Mouse (Mus musculus): ENCODE measurements around the gene Fcrl5.

Gene Fcrl5

DNA sequence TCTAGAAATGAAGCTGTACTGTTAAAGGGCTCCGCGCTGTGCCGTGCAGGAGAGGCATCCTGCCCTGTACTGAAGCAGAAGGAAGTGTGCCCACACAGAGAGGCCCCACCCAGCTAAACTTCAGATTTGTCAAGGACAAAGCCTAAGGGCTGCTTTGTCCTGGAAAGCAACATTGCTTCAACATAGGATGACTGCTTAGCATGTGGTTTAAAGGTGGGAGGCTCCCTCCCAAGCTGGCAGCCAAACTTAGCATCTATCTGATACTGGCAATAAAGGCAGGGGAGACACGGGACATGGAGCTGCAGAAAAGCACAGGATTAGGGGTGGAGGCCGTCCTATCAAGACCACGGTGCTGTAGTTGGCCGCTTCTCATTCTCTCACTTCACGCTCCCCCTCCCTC, 65.6 kb downstream of the Fcrl5 start:
- no peak for DNase-seq

DNA sequence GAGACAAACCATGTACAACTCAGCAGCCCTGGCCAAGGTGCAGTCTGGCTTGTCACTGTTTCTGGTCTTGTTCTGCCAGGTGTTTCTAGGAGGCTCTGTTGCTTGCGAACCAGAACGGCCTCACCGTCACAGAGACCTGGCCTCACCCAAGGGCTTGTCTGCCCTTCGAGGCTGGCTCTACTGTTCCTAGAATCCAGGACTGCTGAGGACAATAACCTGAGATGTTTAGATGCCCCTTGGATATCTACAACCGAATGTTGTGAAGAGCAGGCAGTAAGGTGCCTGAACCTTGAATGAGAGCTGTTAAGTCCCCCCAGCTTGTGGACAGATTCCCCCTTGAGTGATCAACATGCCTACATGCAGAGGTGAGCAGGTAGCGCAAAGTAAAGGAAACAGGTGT, 67.2 kb downstream of the Fcrl5 start:
- no peak for DNase-seq

DNA sequence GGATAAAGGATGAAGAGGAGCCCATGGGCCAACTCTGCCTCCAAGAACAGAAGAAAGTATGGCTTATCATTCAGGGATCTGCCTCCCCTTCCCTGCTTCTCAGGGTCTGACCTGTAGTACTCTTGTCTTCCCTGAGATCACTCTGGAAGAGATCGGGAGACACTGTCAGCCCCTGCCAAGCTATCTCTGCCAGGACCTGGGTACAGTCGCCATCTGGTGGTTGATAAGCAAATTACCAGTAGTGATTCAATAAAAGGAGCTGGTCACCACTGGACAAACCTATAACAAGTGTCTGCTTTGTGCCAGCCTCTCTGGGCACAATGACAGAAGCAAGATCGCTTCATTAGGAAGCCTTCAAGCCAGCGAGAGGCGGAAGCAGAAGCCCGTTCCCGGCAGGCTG, 68.8 kb downstream of the Fcrl5 start:
- DNase-seq, result peak; percentile 40 to 54

DNA sequence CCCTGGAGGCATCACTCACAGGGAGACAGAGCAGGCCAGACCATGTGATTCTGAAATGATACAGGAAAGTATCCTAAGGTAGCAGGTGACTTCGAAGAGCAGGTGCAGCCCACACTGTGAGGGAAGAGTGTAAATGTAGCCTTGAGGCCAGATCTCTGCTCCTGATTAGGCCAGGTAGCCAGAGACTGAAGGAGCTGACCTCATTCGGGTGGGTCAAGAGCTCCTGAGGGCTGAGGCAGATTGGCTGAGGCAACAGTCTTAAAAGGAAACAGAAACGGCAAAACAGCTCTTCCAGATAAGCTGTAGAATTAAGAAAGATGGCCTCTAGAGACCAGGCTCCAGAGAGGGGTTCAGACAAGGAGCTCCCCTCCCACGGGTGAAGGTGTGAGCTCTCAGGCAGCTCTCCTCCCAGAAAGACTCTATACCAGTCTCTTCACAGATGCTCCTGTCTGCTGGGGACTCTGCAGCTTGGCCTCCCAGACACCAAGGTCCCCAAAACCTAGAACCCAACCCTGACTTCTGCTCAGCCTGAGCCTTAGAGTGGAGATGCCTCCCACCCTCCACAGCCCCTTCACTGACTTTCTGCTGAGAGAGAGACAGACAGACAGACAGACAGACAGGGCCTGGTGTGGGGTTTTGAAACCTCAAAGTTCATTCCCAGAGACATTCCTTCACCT, 69.3 kb downstream of the Fcrl5 start:
- DNase-seq, result no peak

DNA sequence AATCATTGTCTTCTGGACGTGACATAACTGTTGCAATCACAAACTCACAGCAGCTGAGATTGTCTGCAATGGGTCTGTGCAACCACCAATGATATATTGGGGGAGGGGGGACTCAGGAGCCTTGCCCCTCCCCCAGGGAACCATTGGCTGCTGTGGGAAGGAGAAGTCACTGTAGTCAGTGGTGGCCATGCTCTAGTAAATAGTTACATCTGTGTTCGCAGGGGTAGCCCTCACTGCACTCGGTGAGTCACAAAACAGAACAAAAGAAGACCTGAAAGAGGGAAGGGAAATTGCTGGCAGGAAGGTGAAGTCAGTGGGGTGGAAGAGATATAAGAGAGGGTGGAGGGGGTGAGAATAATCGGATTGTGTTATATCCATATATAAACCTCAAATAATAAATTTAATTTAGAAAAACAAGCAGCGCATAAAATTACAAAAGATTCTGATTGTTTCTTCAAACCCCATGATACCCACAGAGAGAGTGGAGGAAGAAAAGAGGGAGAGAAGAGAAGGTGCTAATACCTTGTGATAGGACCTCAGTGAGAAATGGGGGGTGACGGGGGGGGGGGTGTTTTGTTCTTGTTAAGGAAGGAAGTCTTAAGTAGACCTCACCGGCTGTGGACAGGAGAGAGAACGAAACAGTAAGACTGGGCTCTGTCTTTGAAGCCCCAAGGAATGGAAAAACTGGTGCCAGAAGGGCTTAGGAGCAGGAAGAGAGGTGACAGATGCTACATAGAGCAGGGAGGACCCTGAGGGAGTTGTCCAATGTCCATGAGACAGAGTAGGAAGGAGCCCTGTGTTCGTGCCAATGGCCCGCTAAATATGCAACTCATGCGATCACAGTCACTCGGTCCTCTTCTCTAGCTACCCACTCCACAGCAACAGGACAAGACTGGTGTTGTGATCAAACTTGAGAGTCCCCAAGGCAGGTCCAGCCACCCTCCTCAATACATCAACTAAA, 71.2 kb downstream of the Fcrl5 start:
- DNase-seq, result no peak

DNA sequence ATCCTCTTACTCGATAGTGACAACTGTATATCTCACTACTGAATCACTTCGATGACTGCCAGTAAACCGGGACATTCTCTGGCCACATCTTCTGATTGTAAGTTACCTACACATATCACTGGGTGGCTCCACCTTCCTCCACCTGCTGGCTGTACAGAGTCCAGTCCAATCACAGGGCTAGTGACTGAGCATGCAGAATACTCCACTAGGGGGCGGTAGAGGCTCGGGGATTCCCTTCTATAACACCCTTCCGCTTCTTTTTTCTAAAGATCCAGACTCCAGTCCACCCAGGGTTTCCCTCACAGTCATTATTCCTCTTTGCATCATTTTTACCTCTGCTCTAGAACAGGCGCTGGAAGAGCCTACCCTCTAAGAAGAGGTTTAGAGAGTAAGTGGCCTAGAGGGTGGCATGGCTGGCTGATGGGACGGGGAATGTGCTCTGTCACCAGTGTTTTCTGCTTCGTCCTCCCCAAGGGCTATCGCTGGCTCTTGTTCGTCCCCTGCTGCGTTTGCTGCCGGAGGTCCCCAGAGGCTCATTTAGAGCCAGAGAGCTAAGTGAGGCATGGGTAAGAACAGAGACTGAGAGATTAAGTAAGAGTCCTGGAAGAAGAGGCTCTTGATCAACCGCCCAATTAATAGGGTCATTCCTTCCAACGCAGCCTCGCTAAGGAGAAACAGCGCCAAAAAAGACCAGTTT, 72.8 kb downstream of the Fcrl5 start:
- peak; percentile 92 to 93 for DNase-seq

DNA sequence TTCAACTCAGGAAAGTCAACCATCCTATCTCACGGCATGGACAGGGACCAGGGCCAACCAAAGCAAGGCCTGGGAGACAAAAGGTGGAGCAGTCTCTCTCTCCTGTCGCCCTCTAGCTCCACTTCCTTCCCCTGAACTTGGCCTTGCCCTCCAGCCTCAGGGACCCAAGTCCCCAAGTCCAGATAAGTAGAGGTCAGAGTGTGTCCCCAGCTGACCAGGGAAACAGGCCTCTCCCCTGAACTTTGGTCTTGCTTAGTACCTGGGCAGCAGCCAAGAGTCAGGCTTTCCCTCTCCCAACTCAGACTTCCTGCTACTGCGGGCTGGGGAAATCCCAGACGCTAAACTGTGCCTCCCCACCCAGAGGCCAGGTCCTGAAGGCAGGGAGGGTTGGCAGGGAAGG, 73.5 kb downstream of the Fcrl5 start:
- DNase-seq, result peak; percentile 44 to 68

DNA sequence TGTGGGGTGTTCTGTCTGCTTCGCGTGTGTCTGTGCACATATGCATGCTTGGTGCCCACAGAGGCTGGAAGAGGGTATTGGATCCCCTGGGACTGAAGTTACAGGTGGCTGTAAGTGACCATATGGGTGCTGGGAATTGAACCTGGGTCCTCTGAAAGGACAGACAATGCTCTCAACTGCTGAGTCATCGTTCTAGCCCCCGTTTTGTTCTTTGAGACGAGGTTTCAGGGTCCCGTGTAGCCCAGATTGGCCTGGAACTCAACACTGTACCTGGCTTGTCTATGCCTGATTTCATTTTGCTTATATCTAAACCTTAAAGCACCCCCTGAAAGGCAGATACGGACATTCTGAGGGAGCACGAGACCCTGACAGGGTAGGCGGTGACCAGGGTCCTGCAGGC, 75.3 kb downstream of the Fcrl5 start:
- DNase-seq, result no peak

DNA sequence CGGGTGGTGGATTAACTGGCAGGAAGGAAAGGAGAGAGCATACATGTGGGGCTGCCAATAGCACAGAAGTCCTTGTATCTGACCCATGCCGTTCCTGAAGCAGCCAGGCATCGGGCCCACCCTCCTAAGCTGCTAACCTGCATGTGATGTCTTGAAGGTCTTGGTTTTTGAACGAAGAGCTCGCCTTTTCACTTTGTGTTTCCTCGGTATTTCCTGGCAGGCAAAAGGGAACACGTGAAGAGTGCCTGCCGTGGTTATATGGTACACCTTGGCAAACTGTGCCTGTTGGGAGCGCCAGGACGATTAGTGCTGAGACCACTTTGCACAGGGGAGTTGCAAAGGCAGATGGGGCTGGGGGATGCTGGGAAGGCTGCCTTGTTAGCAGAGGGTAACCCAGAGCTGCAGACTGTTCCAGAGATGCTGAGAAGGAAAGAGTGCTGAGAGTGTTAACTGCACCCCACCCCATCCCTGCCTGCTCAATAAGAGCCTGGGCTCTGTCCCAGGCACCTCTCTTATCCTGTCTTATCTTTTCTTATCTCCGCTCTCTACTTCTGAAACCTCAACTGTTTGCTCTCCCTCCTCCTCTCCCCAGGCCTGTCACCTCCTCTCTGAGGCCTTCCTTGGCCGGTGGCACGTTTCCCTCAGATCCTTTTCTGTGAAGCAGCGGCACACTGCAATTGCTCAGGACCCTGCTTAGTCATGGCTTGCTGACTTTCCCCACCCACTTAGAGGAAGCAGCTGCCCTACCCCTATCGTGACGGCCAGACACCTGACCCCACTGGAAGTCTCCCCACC, 76.6 kb downstream of the Fcrl5 start:
- no peak for DNase-seq

DNA sequence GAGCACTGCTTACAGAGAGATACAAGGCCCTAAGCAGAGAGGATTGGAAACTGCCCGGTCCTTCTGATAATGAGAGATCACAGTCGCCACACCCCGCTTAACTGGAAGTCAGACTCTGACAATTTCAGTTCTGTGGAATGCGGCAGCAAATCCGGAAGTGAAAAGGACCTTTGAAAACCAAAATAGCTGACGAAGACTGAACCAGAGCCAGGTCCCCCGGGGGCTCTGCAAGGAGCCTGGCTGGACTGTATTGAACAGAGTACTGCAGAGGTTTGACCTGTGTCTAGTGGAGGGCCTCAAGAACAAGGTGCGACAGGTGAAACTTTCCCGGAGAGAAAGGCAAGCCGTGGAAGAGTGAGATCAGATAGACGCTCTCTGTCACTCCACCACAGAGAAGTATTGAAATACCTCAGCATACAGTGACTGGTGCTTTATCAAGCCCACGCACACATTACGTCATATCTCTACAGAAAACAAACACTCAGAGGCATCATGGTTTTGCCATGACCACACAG, 80.1 kb downstream of the Fcrl5 start:
- peak; percentile 28 to 54 for DNase-seq

DNA sequence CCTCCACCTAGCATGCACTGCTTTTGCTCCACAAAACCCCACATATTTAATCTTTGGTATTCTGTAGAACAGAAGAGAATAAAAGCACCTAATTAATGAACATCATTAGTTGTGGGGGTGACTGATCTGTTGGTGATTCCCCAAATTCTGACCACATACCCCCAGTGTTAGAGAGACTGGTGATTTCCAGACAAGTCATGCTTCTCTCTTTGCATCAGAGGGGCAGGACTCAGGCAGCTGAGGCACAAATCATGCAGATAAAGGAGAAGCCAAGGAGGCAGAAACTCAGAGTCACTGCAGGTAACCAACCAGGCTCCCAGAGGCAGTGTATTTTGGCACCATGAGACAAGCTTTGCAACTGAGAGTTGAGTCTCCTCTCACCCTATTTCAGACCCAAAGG, 82.9 kb downstream of the Fcrl5 start:
- DNase-seq, result no peak

DNA sequence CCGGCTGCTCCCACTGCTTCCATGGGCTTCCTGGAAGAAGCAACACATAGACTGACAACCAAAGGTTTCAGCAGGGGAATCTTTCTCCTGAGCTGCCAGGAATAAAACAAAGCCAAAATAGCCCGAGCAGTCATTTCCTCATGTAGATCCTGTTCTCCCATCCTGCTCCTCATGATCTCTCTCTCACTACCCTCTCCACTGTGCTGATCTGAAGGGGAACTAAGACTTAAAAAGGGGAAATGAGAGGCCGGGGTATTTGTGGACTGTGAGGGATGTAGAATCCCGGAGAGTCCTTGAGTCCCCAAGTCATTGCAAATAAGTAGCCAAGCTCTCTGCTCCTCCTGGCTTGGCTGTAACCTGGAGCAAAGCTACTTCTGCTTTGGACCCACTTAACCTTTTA, 85.6 kb downstream of the Fcrl5 start:
- no peak for DNase-seq

DNA sequence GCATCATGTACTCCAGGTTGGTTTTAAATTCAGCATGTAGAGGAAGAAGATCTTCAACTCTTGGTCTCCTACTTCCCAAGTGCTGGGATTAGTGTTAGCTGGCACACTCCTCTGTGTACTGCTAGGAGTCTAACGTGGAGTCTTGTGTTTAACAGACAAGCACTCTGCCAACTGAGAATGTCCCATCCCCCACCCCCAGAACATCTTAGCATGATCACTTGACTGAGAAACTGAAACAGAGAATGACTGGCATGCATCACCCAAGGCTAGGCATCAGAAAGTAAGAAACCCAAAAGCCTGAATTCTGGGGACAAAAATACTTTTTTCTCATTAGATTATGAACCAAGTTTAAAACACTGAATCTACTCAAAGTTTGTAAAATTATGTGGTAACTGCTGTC, 86.3 kb downstream of the Fcrl5 start:
- no peak for DNase-seq

DNA sequence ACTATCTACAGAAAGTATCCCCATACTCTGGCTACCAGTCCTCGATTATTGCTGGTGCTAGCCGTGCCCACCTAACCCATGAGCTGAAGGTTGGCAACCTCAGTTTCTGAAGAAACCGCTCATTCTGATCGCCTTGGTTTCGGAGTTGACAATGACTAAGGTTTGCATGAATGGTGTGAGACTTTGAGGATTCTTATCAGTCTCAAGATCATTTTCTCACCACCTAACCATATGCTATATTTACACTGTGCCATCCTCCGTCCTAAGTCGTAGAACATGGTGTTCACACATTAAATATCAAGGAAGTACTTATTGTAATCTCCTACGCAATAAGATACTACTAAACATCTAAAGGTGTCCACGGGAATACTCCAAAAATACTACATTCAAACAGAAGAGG, 88.1 kb downstream of the Fcrl5 start:
- DNase-seq, result no peak

DNA sequence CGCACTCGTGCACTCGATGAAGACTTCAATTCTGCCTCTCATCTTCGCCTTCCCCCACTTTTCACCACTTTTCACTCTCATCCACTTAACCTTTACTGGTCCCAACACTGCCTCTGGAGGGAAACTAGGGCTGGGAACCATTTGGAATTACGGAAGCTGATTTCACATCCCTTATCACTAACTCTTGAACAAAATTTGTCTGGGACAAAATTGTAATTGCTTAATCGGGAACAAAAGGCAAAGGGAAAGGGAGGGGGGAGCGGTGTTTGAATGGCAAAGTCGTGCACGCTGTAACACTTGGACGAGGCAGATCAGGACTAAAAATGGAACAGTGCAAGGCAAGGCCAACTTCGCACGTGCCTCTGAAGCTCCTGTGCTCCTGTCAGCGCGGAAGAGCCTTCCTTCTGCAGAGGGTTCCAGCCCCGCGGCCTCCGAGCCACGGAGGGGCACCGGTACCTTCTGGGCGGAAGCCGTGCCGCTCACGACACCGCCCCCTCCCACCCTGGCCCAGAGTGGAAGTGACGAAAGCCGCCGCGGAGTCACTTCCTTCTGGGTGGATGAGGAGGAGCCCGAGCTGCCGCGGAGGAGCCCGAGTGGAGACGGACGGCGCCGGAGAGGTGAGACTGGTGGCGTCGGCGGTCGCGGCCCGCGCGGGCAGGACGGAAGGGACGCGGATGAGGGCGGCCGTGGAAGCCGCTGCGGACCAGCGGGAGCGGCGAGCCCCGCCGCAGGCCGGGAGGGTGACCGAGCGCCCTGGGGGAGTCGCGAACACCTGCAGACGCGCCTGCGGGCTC, 89.7 kb downstream of the Fcrl5 start, which contains the start of gene Etv3:
Etv3 (plus strand) TSS at position 365 of the 794 bp plus-strand sequence.
- peak; percentile 92 to 95 for DNase-seq

DNA sequence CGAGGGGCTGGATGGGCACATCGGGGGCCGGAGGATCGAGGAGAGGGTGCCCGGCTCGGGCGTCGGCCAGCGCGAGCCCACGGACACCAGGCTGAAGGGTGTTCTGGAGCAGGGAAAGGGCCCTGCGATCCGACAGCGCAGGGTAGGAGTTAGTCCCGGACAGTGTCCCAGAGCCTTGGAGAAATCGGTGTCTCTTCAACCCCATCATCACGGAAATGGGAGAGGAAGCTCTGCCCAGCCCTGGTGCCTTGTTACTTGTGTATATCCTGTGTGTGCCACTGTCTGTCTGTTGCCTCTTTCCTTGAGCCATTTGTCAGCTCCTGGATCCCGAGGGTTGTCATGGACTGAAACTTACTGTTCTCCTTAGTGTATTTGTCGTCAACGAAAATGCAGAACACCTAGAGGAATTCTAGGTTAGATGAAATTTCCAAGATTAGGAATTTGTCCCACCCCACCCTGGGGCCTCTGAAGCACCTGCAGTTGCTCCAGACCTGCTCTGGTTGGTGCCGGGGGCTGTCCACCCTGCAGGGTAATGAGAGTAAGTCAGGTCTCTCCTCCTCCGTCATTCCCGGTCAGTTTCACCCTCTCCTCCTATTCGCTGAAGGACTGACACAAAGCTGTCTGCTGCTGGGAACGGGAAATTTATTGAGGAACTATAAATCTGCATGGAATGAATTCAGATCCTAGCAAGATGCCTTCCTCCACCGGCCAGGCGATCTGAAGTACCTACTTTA, 90.4 kb downstream of the Fcrl5 start:
- DNase-seq, result peak in 1 of 2 experiments; percentile 44

DNA sequence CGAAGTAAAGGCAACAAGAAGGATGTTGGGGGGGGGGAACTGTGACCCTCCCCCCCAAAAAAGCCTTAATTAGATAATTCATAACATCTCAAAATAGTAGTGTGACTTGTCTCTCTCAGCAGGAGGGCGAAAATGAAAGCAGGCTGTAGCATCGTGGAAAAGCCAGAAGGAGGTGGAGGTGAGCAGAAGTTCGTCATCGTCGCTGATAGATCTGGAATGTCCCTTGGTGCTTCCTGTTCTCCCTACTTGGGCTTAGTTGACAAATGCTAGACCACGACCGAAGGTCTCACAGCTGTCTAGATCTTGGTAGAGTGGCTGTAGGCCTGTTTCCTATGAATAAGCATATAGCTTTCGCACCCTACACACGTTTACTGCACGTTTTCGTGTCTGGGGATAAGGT, 91.6 kb downstream of the Fcrl5 start:
- DNase-seq, result no peak

DNA sequence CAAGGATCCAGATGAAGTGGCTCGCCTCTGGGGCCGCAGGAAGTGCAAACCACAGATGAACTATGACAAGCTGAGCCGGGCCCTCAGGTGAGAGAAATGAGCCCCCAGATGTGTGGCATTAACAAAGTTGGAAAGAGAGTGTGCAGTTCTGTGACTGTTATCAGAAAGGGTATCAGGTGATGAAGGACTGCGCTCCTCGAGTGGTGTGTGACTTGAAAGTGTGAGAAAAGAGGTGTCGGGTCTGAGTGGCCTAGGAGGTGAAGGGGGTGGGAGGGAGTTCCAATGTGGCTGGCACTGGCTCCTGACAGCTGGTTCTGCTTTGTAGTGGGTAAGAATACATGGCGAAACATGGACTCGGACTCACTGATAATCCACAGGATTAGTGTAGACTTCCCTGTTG, 92.4 kb downstream of the Fcrl5 start:
- DNase-seq, result no peak

DNA sequence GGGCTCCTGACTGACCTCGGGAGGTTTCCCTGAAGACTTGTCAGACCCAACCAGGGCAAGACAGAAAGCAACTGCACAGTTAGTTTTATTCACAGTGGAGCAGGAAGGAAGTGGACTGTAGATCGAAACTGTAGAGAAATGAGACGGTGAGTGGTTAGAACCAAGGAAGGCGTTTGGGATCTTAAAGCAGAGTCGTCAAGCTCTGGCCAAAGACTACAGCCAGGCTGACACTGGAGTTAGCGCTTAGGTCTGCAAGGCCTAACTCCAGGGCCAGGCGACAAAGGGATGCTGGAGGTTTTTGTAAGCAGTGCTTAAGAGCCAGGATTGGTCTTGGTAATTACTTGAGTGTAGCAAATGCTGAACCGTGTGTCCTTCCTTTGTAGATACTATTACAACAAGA, 93.3 kb downstream of the Fcrl5 start:
- DNase-seq, result no peak

DNA sequence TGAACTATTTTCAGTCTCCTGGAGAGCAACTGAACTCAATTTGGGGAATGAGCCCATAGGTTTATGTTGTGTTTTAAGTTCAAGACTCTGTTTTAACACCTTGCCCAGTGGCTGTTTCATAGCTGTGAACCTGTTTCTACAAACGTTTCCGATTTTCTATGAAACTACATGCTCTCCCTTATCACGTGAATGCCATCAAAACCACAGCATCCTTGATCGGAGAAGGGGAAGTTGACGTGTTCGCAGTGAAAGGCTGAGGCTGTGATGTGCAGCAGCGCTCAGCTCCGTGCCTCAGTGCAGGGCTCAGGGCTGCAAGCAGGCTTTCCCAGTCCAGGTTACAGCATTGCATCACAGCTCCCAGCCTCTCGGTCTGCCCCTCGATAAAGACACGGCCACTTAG, 94.0 kb downstream of the Fcrl5 start:
- no peak for DNase-seq

DNA sequence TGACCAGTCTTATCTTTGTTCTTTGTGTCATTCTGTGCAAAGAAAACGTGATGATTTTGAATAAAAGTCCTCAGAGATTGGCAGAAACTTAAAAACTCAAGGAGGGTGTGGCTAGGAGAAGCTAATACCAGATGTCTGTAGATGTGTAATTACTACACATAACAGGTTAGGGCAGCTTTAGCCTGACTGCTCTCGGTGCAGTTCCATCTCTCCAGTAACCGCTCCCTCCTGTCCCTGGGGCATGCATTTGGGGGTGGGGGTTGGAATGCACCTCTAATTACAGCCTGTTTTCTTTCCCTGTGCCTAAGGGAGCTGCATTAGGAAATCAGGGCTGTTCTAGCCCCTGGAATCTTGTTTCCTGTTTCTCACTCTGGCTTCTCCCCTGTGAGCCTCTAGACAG, 94.7 kb downstream of the Fcrl5 start:
- no peak for DNase-seq

Data from kidney, postnatal 4 days (tissue).